Mouse (Mus musculus) hindbrain, postnatal 0 days (tissue): ENCODE results near the gene Paxbp1. TPM values are rescaled to one million over a fixed set of nuclear protein-coding genes. Genes with fewer than 3 reads are reported as not detected.
A peak's percentile ranks its signal among the peaks of the same experiment; 100 is the strongest.

Experiments used
- ATAC-seq: fragments of 200-750 bp; cut with Nextera tagmentation; 2 replicates; pipeline ENCODE4 v1.8.0; 2017; ENCODE audit warnings: mild to moderate bottlenecking, moderate TSS enrichment, moderate library complexity
- DNase-seq: peaks from one replicate; pipeline ENCODE4 v3.0.0-alpha.2; 2015; ENCODE audit warnings: low spot score
- H3K27ac ChIP-seq: fragments of 300-500 bp; sonication (generic); 2 replicates; pipeline ENCODE4 v1.5.1; 2014; ENCODE audit warnings: mild to moderate bottlenecking
- H3K27me3 ChIP-seq: fragments of 300-500 bp; sonication (generic); 2 replicates; pipeline ENCODE4 v1.6.1; 2014; ENCODE audit warnings: low read length, mixed read lengths; ENCODE audit not compliant: insufficient read depth
- H3K36me3 ChIP-seq: fragments of 300-500 bp; sonication (generic); 2 replicates; pipeline ENCODE4 v1.6.1; 2014; ENCODE audit warnings: low read length, mixed read lengths; ENCODE audit not compliant: insufficient read depth
- H3K4me1 ChIP-seq: fragments of 300-500 bp; sonication (generic); 2 replicates; pipeline ENCODE4 v1.6.1; 2014; ENCODE audit warnings: antibody characterized with exemption, low read length, mixed read lengths; ENCODE audit not compliant: insufficient read depth
- H3K4me2 ChIP-seq: fragments of 300-500 bp; sonication (generic); 2 replicates; pipeline ENCODE4 v1.6.1; 2014; ENCODE audit warnings: low read depth, mild to moderate bottlenecking, low read length, moderate library complexity, mixed read lengths
- H3K4me3 ChIP-seq: fragments of 300-500 bp; sonication (generic); 2 replicates; pipeline ENCODE4 v1.5.1; 2014; ENCODE audit warnings: low read length
- H3K9ac ChIP-seq: fragments of 300-500 bp; sonication (generic); replicated peaks from 2 replicates; pipeline ENCODE4 v1.6.1; 2014; ENCODE audit warnings: mild to moderate bottlenecking, low read length, moderate library complexity, mixed read lengths
- H3K9me3 ChIP-seq: fragments of 300-500 bp; sonication (generic); 2 replicates; pipeline ENCODE4 v1.6.1; 2016; ENCODE audit warnings: low read length, mixed read lengths
- CTCF ChIP-seq: IDR thresholded peaks from 2 replicates; pipeline ENCODE4 v1.5.1; 2016; ENCODE audit warnings: antibody characterized with exemption, control low read depth, low read depth
- WGBS: fragments of 180-500 bp; shearing (Covaris S2); extraction: QIAGEN DNeasy Blood & Tissue Kit; methylation state at CpG from one replicate; pipeline ENCODE4 v1.1.7; 2014; 5-methylcytosine and 5-hydroxymethylcytosine counted together
- polyA plus RNA-seq: library from polyadenylated mRNA; unstranded; fragments of >200 nt; fragmentation: Nextera tagmentation; extraction: Ambion mirVana; gene quantifications from 2 replicates; pipeline ENCODE4 v1.2.1, GENCODE M21; 2015
- total RNA-seq: library from RNA; depleted of rRNA; stranded (reverse); fragments of >200 nt; gene quantifications from 2 replicates; pipeline ENCODE4 v1.2.3, GENCODE M21; 2014

Paxbp1 gene
- total and polyA plus RNA-seq, 2 experiments from 2014 or later: 22.8 to 39.7 TPM

- Histone ChIP-seq H3K9ac (peak overlapping the region; percentile 95), H3K9me3 (no peaks in the 10 kb centered on the region), H3K4me1 (0 out of 2 replicates have a peak, but pooled peaks cover 6% of the 10 kb centered on the region), H3K4me2 (peak overlapping the region; percentile 58), H3K4me3 (peak overlapping the region; percentile 72), H3K27me3 (no peaks in the 10 kb centered on the region), H3K36me3 (peaks cover 16% of the 10 kb centered on the region; the same call in 1 of the 2 replicates), H3K27ac (peak overlapping the region; percentile 91)
- no peak for ATAC-seq
- TF ChIP-seq CTCF: no peak
- 32% methylated on average over 3 of the region's 3 CpGs for WGBS
- DNase-seq: no peak
Observed at GRCm38 (mm10) chr16:91011847-91012246, 32.5 kb downstream of the Paxbp1 start.

GRCm38 (mm10) chr16:91011021-91011683, 33.2 kb downstream of the Paxbp1 start, which contains the start of gene Synj1:
Gene Synj1, minus strand, starts transcription at chr16:91011308.
- TF ChIP-seq CTCF: peak; percentile 15; the same call in 1 of the 2 replicates
- WGBS: under 1% methylated on average over 59 of the region's 66 CpGs
- ATAC-seq: peak; percentile 95

GRCm38 (mm10) chr16:91010581-91011020, 33.7 kb downstream of the Paxbp1 start:
- Histone ChIP-seq H3K9me3 (no peaks in the 10 kb centered on the region), H3K9ac (peak overlapping the region; percentile 95), H3K4me1 (0 out of 2 replicates have a peak, but pooled peaks cover 6% of the 10 kb centered on the region), H3K27me3 (no peaks in the 10 kb centered on the region), H3K4me3 (peak overlapping the region; percentile 72), H3K4me2 (peak overlapping the region; percentile 58), H3K36me3 (peaks cover 8% of the 10 kb centered on the region; the same call in 1 of the 2 replicates), H3K27ac (peak overlapping the region; percentile 91)
- ATAC-seq (peak; percentile 66), DNase-seq (peak; percentile 55)
- no peak for TF ChIP-seq CTCF
- 0% methylated on average over 28 of the region's 42 CpGs for WGBS

More at GRCm38 (mm10) chr16:91011021-91011683, 33.2 kb downstream of the Paxbp1 start, which contains the start of gene Synj1:
- Histone ChIP-seq H3K4me1 (0 out of 2 replicates have a peak, but pooled peaks cover 6% of the 10 kb centered on the region), H3K9ac (peak within 1 kb of the TSS; percentile 95), H3K4me2 (peak within 1 kb of the TSS; percentile 58), H3K27me3 (no peaks in the 10 kb centered on the region), H3K36me3 (peaks cover 13% of the 10 kb centered on the region; the same call in 1 of the 2 replicates), H3K9me3 (no peaks in the 10 kb centered on the region), H3K4me3 (peak within 1 kb of the TSS; percentile 72), H3K27ac (peak within 1 kb of the TSS; percentile 91)
- DNase-seq: peak; percentile 96

GRCm38 (mm10) chr16:91009942-91010529, 34.3 kb downstream of the Paxbp1 start:
- ATAC-seq: no peak
- WGBS: under 1% methylated on average over 19 of the region's 19 CpGs
- Histone ChIP-seq H3K27ac (peak overlapping the region; percentile 91), H3K4me3 (peak overlapping the region; percentile 72), H3K27me3 (no peaks in the 10 kb centered on the region), H3K4me2 (peak overlapping the region; percentile 58), H3K4me1 (0 out of 2 replicates have a peak, but pooled peaks cover 6% of the 10 kb centered on the region), H3K9ac (peak overlapping the region; percentile 95), H3K9me3 (no peaks in the 10 kb centered on the region), H3K36me3 (peaks cover 8% of the 10 kb centered on the region; the same call in 1 of the 2 replicates)
- peak; percentile 47 for DNase-seq
- TF ChIP-seq CTCF: no peak

- H3K27me3 ChIP-seq: no peaks in the 10 kb centered on the region
- H3K4me1 ChIP-seq: 0 out of 2 replicates have a peak, but pooled peaks cover 6% of the 10 kb centered on the region
- WGBS: 90% methylated on average over 4 of the region's 4 CpGs
- no peak overlapping the region for H3K27ac ChIP-seq
- H3K4me3 ChIP-seq: no peak overlapping the region
- TF ChIP-seq CTCF: no peak
- DNase-seq (no peak), ATAC-seq (no peak)
- H3K9ac ChIP-seq: no peak overlapping the region
- H3K9me3 ChIP-seq: no peaks in the 10 kb centered on the region
- H3K36me3 ChIP-seq: peaks cover 3% of the 10 kb centered on the region; the same call in 1 of the 2 replicates
- H3K4me2 ChIP-seq: no peak overlapping the region
Observed at GRCm38 (mm10) chr16:91004915-91005538, 39.3 kb downstream of the Paxbp1 start.

GRCm38 (mm10) chr16:91001098-91001497, 43.2 kb downstream of the Paxbp1 start:
- no peaks in the 10 kb centered on the region for H3K4me1 ChIP-seq
- no peak for ATAC-seq
- H3K4me2 ChIP-seq: no peak overlapping the region
- H3K9ac ChIP-seq: no peak overlapping the region
- DNase-seq: no peak
- H3K36me3 ChIP-seq: no peaks in the 10 kb centered on the region
- H3K4me3 ChIP-seq: no peak overlapping the region
- TF ChIP-seq CTCF: no peak
- no peaks in the 10 kb centered on the region for H3K9me3 ChIP-seq
- WGBS: 85% methylated on average over 2 of the region's 2 CpGs
- H3K27ac ChIP-seq: no peak overlapping the region
- H3K27me3 ChIP-seq: no peaks in the 10 kb centered on the region
